Mouse (Mus musculus): ENCODE data around the gene Pik3ca. TPM values are rescaled to one million over a fixed set of nuclear protein-coding genes. Genes with fewer than 3 reads are reported as not detected.

The Pik3ca gene
- total RNA-seq, 2 experiments from 2014 or later = 60.9 to 62.3 TPM

GRCm38 (mm10) chr3:32492097-32493090, 94.9 kb downstream of the Pik3ca start, which contains the start of gene Kcnmb3:
Gene Kcnmb3 (minus strand): TSS chr3:32492231.
- intact Hi-C loops (cut with DNase I) = no loop called here
- DNase-seq (ENCODE audit: low spot score in 2 of 2) = no peak

GRCm38 (mm10) chr3:32494387-32495087, 97.1 kb downstream of the Pik3ca start:
- DNase-seq (ENCODE audit: low spot score in 2 of 2) = no peak
- intact Hi-C loops (cut with DNase I) = no loop called here

- no peak for DNase-seq (ENCODE audit: low spot score in 2 of 2)
- intact Hi-C loops (cut with DNase I) = no loop called here
These were observed 97.8 kb downstream of the Pik3ca start for GRCm38 (mm10) chr3:32495088-32495770.

- intact Hi-C loops (cut with DNase I) = no loop called here
- no peak for DNase-seq (ENCODE audit: low spot score in 2 of 2)
These were observed 98.6 kb downstream of the Pik3ca start for GRCm38 (mm10) chr3:32495856-32496710.

GRCm38 (mm10) chr3:32496711-32497070, 99.2 kb downstream of the Pik3ca start:
- intact Hi-C loops (cut with DNase I) = no loop called here
- DNase-seq (ENCODE audit: low spot score in 2 of 2) = peak in 1 of 2 experiments; percentile 28

GRCm38 (mm10) chr3:32500346-32500745, 102.9 kb downstream of the Pik3ca start:
- intact Hi-C loops (cut with DNase I) = no loop called here
- no peak for DNase-seq (ENCODE audit: low spot score in 2 of 2)

- intact Hi-C loops (cut with DNase I) = loop anchor here (5.0 kb wide), 1 partner anchor 714 kb away; no protein-coding TSS in a partner anchor
- no peak for DNase-seq (ENCODE audit: low spot score in 2 of 2)
These were observed 108.4 kb downstream of the Pik3ca start for GRCm38 (mm10) chr3:32505841-32506240.

GRCm38 (mm10) chr3:32506366-32507225, 109.1 kb downstream of the Pik3ca start:
- intact Hi-C loops (cut with DNase I) = loop anchor here (5.0 kb wide), 1 partner anchor 714 kb away; no protein-coding TSS in a partner anchor
- DNase-seq (ENCODE audit: low spot score in 2 of 2) = no peak

GRCm38 (mm10) chr3:32508666-32509324, 111.3 kb downstream of the Pik3ca start:
- DNase-seq (ENCODE audit: low spot score in 2 of 2) = peak; percentile 76 to 78
- intact Hi-C loops (cut with DNase I) = loop anchor here (1.0 to 5.0 kb wide), 2 partner anchors 175 to 716 kb away; no protein-coding TSS in a partner anchor

- DNase-seq (ENCODE audit: low spot score in 2 of 2) = peak in 1 of 2 experiments; percentile 19
- intact Hi-C loops (cut with DNase I) = loop anchor here (1.0 to 5.0 kb wide), 2 partner anchors 176 to 717 kb away; no protein-coding TSS in a partner anchor
These were observed 112.3 kb downstream of the Pik3ca start, which contains the start of gene Zfp639 for GRCm38 (mm10) chr3:32509496-32510374. Gene Zfp639 (plus strand): TSS chr3:32510259.

GRCm38 (mm10) chr3:32510375-32511190, 113.1 kb downstream of the Pik3ca start:
- peak; percentile 88 to 94 for DNase-seq (ENCODE audit: low spot score in 2 of 2)
- intact Hi-C loops (cut with DNase I) = no loop called here

- peak in 1 of 2 experiments; percentile 31 for DNase-seq (ENCODE audit: low spot score in 2 of 2)
- intact Hi-C loops (cut with DNase I) = no loop called here
These were observed 113.7 kb downstream of the Pik3ca start for GRCm38 (mm10) chr3:32511191-32511550.

GRCm38 (mm10) chr3:32512686-32513284, 115.3 kb downstream of the Pik3ca start:
- no peak for DNase-seq (ENCODE audit: low spot score in 2 of 2)
- intact Hi-C loops (cut with DNase I) = no loop called here

GRCm38 (mm10) chr3:32513528-32513927, 116.1 kb downstream of the Pik3ca start:
- DNase-seq (ENCODE audit: low spot score in 2 of 2) = no peak
- intact Hi-C loops (cut with DNase I) = no loop called here

Data from left cerebral cortex, postnatal 25 days (tissue).